Mouse (Mus musculus) limb, embryonic 12.5 days (tissue): Measurements from ENCODE around the gene Zfp628. TPM values are rescaled to one million over a fixed set of nuclear protein-coding genes. Genes with fewer than 3 reads are reported as not detected.

ENCODE experiments used
- ATAC-seq: fragments of 200-750 bp; cut with Nextera tagmentation; 2 replicates; pipeline ENCODE4 v1.8.0; 2017; ENCODE audit warnings: low read depth, moderate TSS enrichment; ENCODE audit not compliant: insufficient number of reproducible peaks, insufficient read depth, low FRiP score, low TSS enrichment
- H3K27ac ChIP-seq: fragments of 300-500 bp; sonication (generic); 2 replicates; pipeline ENCODE4 v1.5.1; 2016; ENCODE audit warnings: mild to moderate bottlenecking, moderate library complexity
- H3K27me3 ChIP-seq: fragments of 300-500 bp; sonication (generic); 2 replicates; pipeline ENCODE4 v1.6.1; 2016; ENCODE audit warnings: mild to moderate bottlenecking, moderate library complexity
- H3K36me3 ChIP-seq: fragments of 300-500 bp; sonication (generic); 2 replicates; pipeline ENCODE4 v1.6.1; 2016; ENCODE audit warnings: mild to moderate bottlenecking, moderate library complexity
- H3K4me1 ChIP-seq: fragments of 300-500 bp; sonication (generic); replicated peaks from 2 replicates; pipeline ENCODE4 v1.6.1; 2016
- H3K4me2 ChIP-seq: fragments of 300-500 bp; sonication (generic); 2 replicates; pipeline ENCODE4 v1.6.1; 2016; ENCODE audit warnings: mild to moderate bottlenecking, moderate library complexity
- H3K4me3 ChIP-seq: fragments of 300-500 bp; sonication (generic); replicated peaks from 2 replicates; pipeline ENCODE4 v1.5.1; 2016; ENCODE audit warnings: mild to moderate bottlenecking
- H3K9ac ChIP-seq: fragments of 300-500 bp; sonication (generic); replicated peaks from 2 replicates; pipeline ENCODE4 v1.6.1; 2016; ENCODE audit warnings: mild to moderate bottlenecking, moderate library complexity
- H3K9me3 ChIP-seq: fragments of 300-500 bp; sonication (generic); 2 replicates; pipeline ENCODE4 v1.6.1; 2016; ENCODE audit warnings: mild to moderate bottlenecking, moderate library complexity
- WGBS: fragments of 180-500 bp; shearing (Covaris S2); methylation state at CpG from one replicate; pipeline ENCODE4 v1.1.7; 2016; 5-methylcytosine and 5-hydroxymethylcytosine counted together
- polyA plus RNA-seq: library from polyadenylated mRNA; unstranded; fragments of >200 nt; fragmentation: Nextera tagmentation; extraction: Ambion mirVana; gene quantifications from 2 replicates; pipeline ENCODE4 v1.2.1, GENCODE M21; 2016

The Zfp628 gene
- polyA plus RNA-seq, 1 experiment from 2014 or later: 3.6 TPM

DNA sequence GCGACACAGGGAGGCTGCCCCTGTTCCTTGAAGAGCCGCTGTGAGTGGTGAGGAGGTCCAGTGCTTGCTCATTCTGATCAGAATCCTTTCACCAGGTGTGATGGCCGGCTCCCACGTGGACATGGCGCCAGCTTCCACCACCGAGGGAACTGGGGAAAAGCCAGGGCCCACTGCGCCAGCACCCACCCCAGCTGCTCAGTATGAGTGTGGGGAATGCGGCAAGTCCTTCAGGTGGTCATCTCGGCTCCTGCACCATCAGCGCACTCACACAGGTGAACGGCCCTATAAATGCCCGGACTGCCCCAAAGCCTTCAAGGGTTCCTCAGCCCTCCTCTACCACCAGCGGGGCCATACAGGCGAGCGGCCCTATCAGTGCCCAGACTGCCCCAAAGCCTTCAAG, 3.7 kb downstream of the Zfp628 start:
- 93% methylated on average over 15 of the region's 15 CpGs for WGBS
- peaks cover 47% of the 10 kb centered on the region for H3K36me3 ChIP-seq
- H3K4me2 ChIP-seq: no peak overlapping the region
- no peaks in the 10 kb centered on the region for H3K9me3 ChIP-seq
- H3K4me3 ChIP-seq: no peak overlapping the region
- no peaks in the 10 kb centered on the region for H3K27me3 ChIP-seq
- peaks cover 46% of the 10 kb centered on the region for H3K4me1 ChIP-seq
- no peak overlapping the region for H3K27ac ChIP-seq
- ATAC-seq: no peak
- H3K9ac ChIP-seq: no peak overlapping the region

DNA sequence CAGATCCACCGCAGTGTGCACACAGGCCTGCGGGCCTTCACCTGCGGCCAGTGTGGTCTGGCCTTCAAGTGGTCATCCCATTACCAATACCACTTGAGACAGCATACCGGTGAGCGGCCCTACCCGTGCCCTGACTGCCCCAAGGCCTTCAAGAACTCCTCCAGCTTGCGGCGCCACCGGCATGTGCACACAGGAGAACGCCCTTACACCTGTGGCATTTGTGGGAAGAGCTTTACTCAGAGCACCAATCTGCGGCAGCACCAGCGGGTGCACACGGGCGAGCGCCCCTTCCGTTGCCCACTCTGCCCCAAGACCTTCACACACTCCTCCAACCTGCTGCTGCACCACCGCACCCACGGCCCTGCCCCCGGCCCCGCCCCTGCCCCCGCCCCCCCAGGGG, 4.1 kb downstream of the Zfp628 start:
- H3K4me1 ChIP-seq: peaks cover 50% of the 10 kb centered on the region

DNA sequence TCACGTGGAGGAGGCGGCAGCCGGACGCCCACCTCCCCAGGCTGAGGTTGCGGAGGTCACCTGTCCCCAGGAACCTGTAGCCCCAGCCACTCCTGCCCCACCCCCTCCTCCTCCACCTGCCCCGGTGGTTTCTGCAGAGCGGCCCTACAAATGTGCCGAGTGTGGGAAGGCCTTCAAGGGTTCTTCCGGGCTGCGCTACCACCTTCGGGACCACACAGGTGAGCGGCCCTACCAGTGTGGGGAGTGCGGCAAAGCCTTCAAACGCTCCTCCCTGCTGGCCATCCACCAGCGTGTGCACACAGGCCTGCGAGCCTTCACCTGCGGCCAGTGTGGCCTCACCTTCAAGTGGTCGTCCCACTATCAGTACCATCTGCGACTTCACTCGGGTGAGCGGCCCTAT, 5.0 kb downstream of the Zfp628 start:
- Histone ChIP-seq H3K4me1 (peaks cover 59% of the 10 kb centered on the region), H3K36me3 (peaks cover 47% of the 10 kb centered on the region), H3K9me3 (no peaks in the 10 kb centered on the region), H3K4me3 (no peak overlapping the region), H3K4me2 (no peak overlapping the region), H3K27me3 (no peaks in the 10 kb centered on the region), H3K9ac (peak overlapping the region; percentile 23; the same call in 1 of the 2 replicates), H3K27ac (no peak overlapping the region)
- ATAC-seq: no peak
- 89% methylated on average over 21 of the region's 21 CpGs for WGBS

More for the DNA sequence above, 4.1 kb downstream of the Zfp628 start:
- no peak for ATAC-seq
- no peaks in the 10 kb centered on the region for H3K27me3 ChIP-seq
- 82% methylated on average over 21 of the region's 21 CpGs for WGBS
- H3K4me2 ChIP-seq: no peak overlapping the region
- H3K27ac ChIP-seq: no peak overlapping the region
- H3K36me3 ChIP-seq: peaks cover 47% of the 10 kb centered on the region
- H3K9ac ChIP-seq: no peak overlapping the region
- H3K4me3 ChIP-seq: no peak overlapping the region
- H3K9me3 ChIP-seq: no peaks in the 10 kb centered on the region

DNA sequence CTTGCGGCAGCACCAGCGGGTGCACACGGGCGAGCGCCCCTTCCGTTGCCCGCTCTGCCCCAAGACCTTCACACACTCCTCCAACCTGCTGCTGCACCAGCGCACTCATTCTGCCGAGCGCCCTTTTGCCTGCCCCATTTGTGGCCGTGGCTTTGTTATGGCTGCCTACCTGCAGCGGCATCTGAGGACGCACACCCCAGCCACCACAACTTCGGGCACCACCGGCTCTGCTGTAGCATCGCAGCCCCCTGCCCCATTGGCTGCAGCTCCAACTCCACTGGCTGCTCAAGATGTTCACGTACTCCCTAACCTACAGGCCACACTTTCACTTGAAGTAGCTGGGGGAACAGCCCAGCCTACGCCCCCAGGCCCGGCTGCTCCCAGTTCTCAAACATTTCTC, 5.5 kb downstream of the Zfp628 start:
- H3K4me1 ChIP-seq: peaks cover 64% of the 10 kb centered on the region
- WGBS: 85% methylated on average over 19 of the region's 19 CpGs
- H3K4me3 ChIP-seq: no peak overlapping the region
- no peaks in the 10 kb centered on the region for H3K27me3 ChIP-seq
- peak overlapping the region; percentile 23; the same call in 1 of the 2 replicates for H3K9ac ChIP-seq
- no peak for ATAC-seq
- H3K27ac ChIP-seq: peak overlapping the region; percentile 96
- H3K9me3 ChIP-seq: no peaks in the 10 kb centered on the region
- H3K36me3 ChIP-seq: peaks cover 47% of the 10 kb centered on the region
- H3K4me2 ChIP-seq: no peak overlapping the region

DNA sequence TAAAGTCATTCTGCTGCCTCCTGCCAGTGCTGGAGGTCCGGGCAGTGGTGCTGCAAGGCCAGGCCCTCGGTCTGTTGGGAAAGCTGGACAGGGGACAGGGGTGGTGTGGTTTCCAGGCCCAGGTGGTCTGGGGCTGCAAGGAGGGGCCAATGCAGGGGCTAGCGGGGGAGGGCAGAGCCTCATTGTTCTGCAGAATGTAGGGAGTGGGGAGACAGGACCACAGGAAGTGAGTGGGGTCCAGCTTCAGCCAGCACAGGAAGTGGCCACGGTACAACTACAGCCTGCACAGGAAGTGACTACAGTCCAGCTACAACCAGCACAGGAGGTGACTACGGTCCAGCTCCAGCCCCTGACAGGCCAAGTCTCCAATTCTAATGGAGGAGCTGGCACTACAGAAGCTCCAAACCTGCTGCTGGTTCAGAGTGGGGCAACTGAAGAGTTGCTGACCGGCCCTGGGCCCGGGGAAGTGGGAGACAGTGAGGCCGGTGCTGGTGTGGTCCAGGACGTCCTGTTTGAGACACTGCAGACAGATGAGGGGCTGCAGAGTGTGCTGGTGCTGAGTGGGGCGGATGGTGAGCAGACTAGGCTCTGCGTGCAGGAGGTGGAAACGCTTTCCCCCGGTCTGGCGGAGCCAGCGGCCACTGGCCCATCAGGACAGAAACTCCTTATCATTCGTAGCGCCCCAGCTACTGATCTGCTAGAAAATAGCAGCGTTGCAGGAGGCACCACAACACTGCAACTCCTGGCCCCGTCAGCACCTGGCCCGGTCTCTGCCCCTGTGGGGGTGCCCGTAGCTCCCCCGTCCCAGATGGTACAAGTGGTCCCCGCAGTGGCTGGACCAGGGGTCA, 6.2 kb downstream of the Zfp628 start:
- no peak for ATAC-seq
- H3K9me3 ChIP-seq: no peaks in the 10 kb centered on the region
- peak overlapping the region; percentile 96 for H3K27ac ChIP-seq
- H3K9ac ChIP-seq: 0 out of 2 replicates have a peak overlapping the region, but pooled peaks have one; percentile 23
- peaks cover 67% of the 10 kb centered on the region for H3K4me1 ChIP-seq
- 61% methylated on average over 23 of the region's 23 CpGs for WGBS
- H3K4me2 ChIP-seq: 0 out of 2 replicates have a peak overlapping the region, but pooled peaks have one; percentile 1
- no peaks in the 10 kb centered on the region for H3K27me3 ChIP-seq
- H3K36me3 ChIP-seq: peaks cover 47% of the 10 kb centered on the region
- no peak overlapping the region for H3K4me3 ChIP-seq

DNA sequence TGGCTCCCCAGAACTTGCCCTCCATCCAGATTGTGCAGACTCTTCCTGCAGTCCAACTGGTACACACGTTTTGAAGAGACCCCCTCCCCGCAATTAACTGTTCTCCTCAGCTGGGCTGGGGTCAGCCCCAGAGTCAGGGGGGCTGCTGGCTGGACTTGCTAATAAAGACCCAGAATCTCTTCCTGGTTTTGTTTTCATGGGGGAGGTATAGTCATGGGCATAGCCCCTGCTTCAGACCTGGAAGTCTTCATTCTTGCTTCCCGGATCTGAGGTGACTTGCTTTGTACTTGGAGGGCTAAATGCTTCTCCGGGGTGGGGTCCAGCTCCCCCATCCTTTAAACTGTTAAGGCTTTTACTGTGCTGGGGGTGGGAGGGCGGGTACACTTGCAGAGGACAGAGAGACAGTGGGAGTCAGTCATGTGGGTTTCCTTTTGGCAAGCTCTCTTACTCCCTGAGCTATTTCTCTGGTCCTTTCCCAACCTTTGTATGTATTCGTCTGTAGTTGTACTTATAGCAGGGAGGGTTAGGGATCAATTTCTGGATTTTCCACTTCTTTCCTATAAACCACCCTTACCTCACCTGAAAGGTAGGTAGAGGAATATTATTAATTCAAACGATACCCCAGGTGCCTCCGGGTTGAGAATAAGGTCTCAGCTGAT, 6.9 kb downstream of the Zfp628 start, which contains the start of gene Nat14:
TSS of gene Nat14 (plus strand) at position 205 of the 659 bp plus-strand sequence.
- Histone ChIP-seq H3K4me3 (peak within 1 kb of the TSS; percentile 35), H3K4me2 (peak within 1 kb of the TSS; percentile 72), H3K4me1 (peaks cover 67% of the 10 kb centered on the region), H3K36me3 (peaks cover 47% of the 10 kb centered on the region), H3K9ac (peak within 1 kb of the TSS; percentile 51), H3K27me3 (no peaks in the 10 kb centered on the region), H3K27ac (peak within 1 kb of the TSS; percentile 96), H3K9me3 (no peaks in the 10 kb centered on the region)
- 33% methylated on average over 8 of the region's 8 CpGs for WGBS
- no peak for ATAC-seq

DNA sequence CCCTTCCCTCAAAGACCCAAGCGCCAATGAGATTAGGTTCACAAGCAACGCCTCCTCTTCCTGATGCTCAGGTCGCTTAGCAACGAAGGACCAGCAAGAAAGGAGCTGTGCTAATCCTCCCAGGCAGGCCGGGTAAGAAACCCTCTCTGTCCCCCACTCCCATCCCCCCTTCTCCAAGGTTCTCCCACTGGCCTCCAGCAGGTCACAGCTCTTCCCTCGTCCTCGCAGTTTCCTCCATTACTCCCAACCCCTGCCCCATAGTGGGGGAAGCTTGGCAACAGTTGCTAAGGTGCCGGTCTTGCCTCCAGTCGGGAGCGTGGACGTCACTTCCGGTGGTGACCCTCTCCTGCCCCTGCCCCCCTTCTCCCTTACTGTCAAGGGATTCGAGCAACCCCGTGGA, 7.5 kb downstream of the Zfp628 start:
- Histone ChIP-seq H3K27ac (peak overlapping the region; percentile 96), H3K36me3 (peaks cover 42% of the 10 kb centered on the region), H3K9me3 (no peaks in the 10 kb centered on the region), H3K4me1 (peaks cover 70% of the 10 kb centered on the region), H3K27me3 (no peaks in the 10 kb centered on the region), H3K9ac (peak overlapping the region; percentile 51), H3K4me2 (peak overlapping the region; percentile 72), H3K4me3 (peak overlapping the region; percentile 35)
- ATAC-seq: peak; percentile 6
- WGBS: under 1% methylated on average over 14 of the region's 14 CpGs

DNA sequence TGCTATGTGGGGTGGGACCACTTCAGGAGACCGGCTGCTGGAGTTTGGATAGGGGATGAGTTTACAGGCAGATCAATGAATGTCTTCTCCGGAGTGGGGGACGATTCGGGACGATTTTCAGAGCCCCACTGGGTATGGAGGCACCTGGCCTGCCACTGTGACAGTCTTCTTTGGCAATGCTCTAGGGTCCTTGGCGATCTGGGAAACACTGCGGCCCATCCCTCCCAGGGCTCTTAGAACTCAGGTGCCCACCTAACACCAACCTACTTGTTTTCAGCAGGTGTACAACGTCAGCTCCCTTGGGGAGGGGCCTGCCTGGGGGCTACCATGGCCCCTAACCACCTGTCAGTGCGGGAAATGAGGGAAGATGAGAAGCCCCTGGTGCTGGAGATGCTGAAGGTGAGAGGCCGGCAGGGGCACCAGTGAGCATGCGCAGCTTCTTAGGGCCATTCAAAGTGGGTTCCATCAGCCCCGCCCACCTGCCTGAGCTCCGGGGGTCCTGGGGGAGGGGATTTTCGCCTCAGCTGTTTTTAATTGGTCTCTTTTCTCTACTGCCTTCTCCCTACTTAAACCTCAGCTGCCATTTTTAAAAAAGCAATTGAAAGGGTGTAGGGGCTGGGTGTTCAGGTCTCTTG, 8.0 kb downstream of the Zfp628 start:
- Histone ChIP-seq H3K27ac (peak overlapping the region; percentile 96), H3K9me3 (no peaks in the 10 kb centered on the region), H3K36me3 (peaks cover 37% of the 10 kb centered on the region), H3K4me3 (peak overlapping the region; percentile 35), H3K4me1 (peaks cover 73% of the 10 kb centered on the region), H3K27me3 (no peaks in the 10 kb centered on the region), H3K4me2 (peak overlapping the region; percentile 72), H3K9ac (peak overlapping the region; percentile 51)
- peak; percentile 16; the same call in 1 of the 2 replicates for ATAC-seq
- 2% methylated on average over 14 of the region's 14 CpGs for WGBS

DNA sequence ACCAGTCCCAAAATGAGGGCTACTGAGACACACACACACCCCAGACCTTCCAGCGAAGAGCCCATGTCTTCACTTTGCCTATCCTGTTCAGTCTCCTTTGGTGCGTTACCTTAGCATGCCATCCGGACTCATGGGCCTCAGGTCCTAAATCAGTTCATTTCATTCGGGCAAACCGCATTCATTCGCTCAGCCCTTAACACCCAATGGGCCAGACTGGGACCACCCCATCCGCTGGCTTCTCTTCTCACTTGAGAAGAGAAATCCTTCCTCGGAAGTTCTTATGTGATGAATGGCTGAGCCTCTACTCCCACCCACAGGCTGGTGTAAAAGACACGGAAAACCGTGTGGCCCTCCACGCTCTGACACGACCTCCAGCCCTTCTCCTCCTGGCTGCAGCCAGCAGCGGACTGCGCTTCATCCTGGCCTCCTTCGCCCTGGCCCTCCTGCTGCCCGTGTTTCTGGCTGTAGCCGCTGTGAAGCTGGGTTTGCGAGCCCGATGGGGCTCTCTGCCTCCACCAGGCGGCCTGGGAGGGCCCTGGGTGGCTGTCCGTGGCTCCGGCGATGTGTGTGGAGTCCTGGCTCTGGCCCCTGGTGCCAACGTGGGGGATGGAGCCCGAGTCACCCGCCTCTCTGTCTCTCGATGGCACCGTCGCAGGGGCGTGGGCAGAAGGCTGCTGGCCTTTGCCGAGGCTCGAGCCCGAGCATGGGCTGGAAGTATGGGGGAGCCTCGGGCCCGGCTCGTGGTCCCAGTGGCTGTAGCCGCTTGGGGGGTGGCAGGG, 8.8 kb downstream of the Zfp628 start:
- H3K9me3 ChIP-seq: no peaks in the 10 kb centered on the region
- peak overlapping the region; percentile 51 for H3K9ac ChIP-seq
- WGBS: 2% methylated on average over 37 of the region's 37 CpGs
- H3K4me2 ChIP-seq: peak overlapping the region; percentile 72
- H3K4me1 ChIP-seq: peaks cover 73% of the 10 kb centered on the region
- no peaks in the 10 kb centered on the region for H3K27me3 ChIP-seq
- H3K36me3 ChIP-seq: peaks cover 30% of the 10 kb centered on the region
- ATAC-seq: no peak; the same call in 1 of the 2 replicates
- H3K4me3 ChIP-seq: peak overlapping the region; percentile 35
- peak overlapping the region; percentile 96 for H3K27ac ChIP-seq

DNA sequence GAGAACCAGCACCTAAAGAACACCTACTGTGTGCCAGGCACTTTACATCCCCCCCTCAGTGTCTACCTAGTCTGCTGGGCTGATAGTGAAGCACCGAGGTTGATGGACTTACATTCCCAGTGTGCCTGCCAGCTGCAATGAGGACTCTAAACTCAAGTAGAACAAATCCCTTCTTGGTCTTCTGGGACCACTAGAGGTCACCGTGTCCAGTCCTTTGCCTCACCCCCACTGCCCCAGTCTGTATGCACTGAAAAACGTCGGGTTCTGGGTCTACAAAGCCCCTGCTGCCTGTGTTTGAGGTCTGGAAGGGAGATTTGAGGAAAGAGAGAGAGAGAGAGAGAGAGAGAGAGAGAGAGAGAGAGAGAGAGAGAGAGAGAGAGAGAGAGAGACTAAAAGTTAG, 9.5 kb downstream of the Zfp628 start:
- Histone ChIP-seq H3K27me3 (no peaks in the 10 kb centered on the region), H3K4me2 (peak overlapping the region; percentile 72), H3K4me1 (peaks cover 73% of the 10 kb centered on the region), H3K9me3 (no peaks in the 10 kb centered on the region), H3K27ac (peak overlapping the region; percentile 96), H3K4me3 (peak overlapping the region; percentile 35; the same call in 1 of the 2 replicates), H3K9ac (peak overlapping the region; percentile 51; the same call in 1 of the 2 replicates), H3K36me3 (peaks cover 23% of the 10 kb centered on the region)
- 2% methylated on average over 4 of the region's 4 CpGs for WGBS
- no peak for ATAC-seq
